Mouse (Mus musculus) hindbrain, embryonic 16.5 days (tissue): ENCODE data around the gene Mn1. TPM values are rescaled to one million over a fixed set of nuclear protein-coding genes. Genes with fewer than 3 reads are reported as not detected.
A peak's percentile ranks its signal among the peaks of the same experiment; 100 is the strongest.

Source experiments
- ATAC-seq: fragments of 200-750 bp; cut with Nextera tagmentation; 2 replicates; pipeline ENCODE4 v1.8.0; 2017; ENCODE audit warnings: moderate TSS enrichment, moderate library complexity
- H3K27ac ChIP-seq: fragments of 300-500 bp; sonication (generic); 2 replicates; pipeline ENCODE4 v1.5.1; 2014; ENCODE audit warnings: low read depth, mild to moderate bottlenecking, control low read depth, low read length, moderate library complexity
- H3K27me3 ChIP-seq: fragments of 300-500 bp; sonication (generic); replicated peaks from 2 replicates; pipeline ENCODE4 v1.6.1; 2014; ENCODE audit warnings: low read length; ENCODE audit not compliant: control insufficient read depth, insufficient read depth
- H3K36me3 ChIP-seq: fragments of 300-500 bp; sonication (generic); 2 replicates; pipeline ENCODE4 v1.6.1; 2014; ENCODE audit warnings: mild to moderate bottlenecking, low read length, moderate library complexity, mixed read lengths; ENCODE audit not compliant: control insufficient read depth, insufficient read depth
- H3K4me1 ChIP-seq: fragments of 300-500 bp; sonication (generic); 2 replicates; pipeline ENCODE4 v1.6.1; 2014; ENCODE audit warnings: low read depth, low read length; ENCODE audit not compliant: control insufficient read depth, insufficient read depth
- H3K4me2 ChIP-seq: fragments of 300-500 bp; sonication (generic); 2 replicates; pipeline ENCODE4 v1.6.1; 2014; ENCODE audit warnings: mild to moderate bottlenecking, low read length, control low read depth, moderate library complexity
- H3K4me3 ChIP-seq: fragments of 300-500 bp; sonication (generic); 2 replicates; pipeline ENCODE4 v1.5.1; 2014; ENCODE audit warnings: mild to moderate bottlenecking, low read length, control low read depth, moderate library complexity
- H3K9ac ChIP-seq: fragments of 300-500 bp; sonication (generic); 2 replicates; pipeline ENCODE4 v1.6.1; 2014; ENCODE audit warnings: low read depth, mild to moderate bottlenecking, control low read depth, low read length, moderate library complexity
- H3K9me3 ChIP-seq: fragments of 300-500 bp; sonication (generic); 2 replicates; pipeline ENCODE4 v1.6.1; 2014; ENCODE audit warnings: mild to moderate bottlenecking, low read length, moderate library complexity; ENCODE audit not compliant: control insufficient read depth
- WGBS: fragments of 180-500 bp; shearing (Covaris S2); extraction: QIAGEN DNeasy Blood & Tissue Kit; methylation state at CpG from one replicate; pipeline ENCODE4 v1.1.7; 2014; 5-methylcytosine and 5-hydroxymethylcytosine counted together
- polyA plus RNA-seq: library from polyadenylated mRNA; unstranded; fragments of >200 nt; fragmentation: Nextera tagmentation; extraction: Ambion mirVana; gene quantifications from 2 replicates; pipeline ENCODE4 v1.2.1, GENCODE M21; 2015

Mn1 gene
- polyA plus RNA-seq, 1 experiment from 2014 or later, result 22.3 TPM

- peak overlapping the region; percentile 67 for H3K4me2 ChIP-seq
- peaks cover 37% of the 10 kb centered on the region for H3K4me1 ChIP-seq
- H3K36me3 ChIP-seq, result 0 out of 2 replicates have a peak, but pooled peaks cover 2% of the 10 kb centered on the region
- no peak for ATAC-seq
- H3K9ac ChIP-seq, result peak overlapping the region; percentile 91
- peak overlapping the region; percentile 91 for H3K4me3 ChIP-seq
- WGBS, result under 1% methylated on average over 91 of the region's 105 CpGs
- H3K27me3 ChIP-seq, result no peaks in the 10 kb centered on the region
- no peaks in the 10 kb centered on the region for H3K9me3 ChIP-seq
- H3K27ac ChIP-seq, result peak overlapping the region; percentile 92
Observed at GRCm38 (mm10) chr5:111417378-111418131, 393 bp downstream of the Mn1 start.

- H3K4me2 ChIP-seq, result peak overlapping the region; percentile 67
- H3K4me3 ChIP-seq, result peak overlapping the region; percentile 91
- WGBS, result 1% methylated on average over 59 of the region's 63 CpGs
- H3K4me1 ChIP-seq, result peaks cover 37% of the 10 kb centered on the region
- peak overlapping the region; percentile 91 for H3K9ac ChIP-seq
- no peaks in the 10 kb centered on the region for H3K27me3 ChIP-seq
- no peak for ATAC-seq
- peak overlapping the region; percentile 92 for H3K27ac ChIP-seq
- 0 out of 2 replicates have a peak, but pooled peaks cover 2% of the 10 kb centered on the region for H3K36me3 ChIP-seq
- no peaks in the 10 kb centered on the region for H3K9me3 ChIP-seq
Observed at GRCm38 (mm10) chr5:111418202-111419120, 1.3 kb downstream of the Mn1 start.

- 0 out of 2 replicates have a peak, but pooled peaks cover 2% of the 10 kb centered on the region for H3K36me3 ChIP-seq
- peak overlapping the region; percentile 92 for H3K27ac ChIP-seq
- peak overlapping the region; percentile 91 for H3K9ac ChIP-seq
- H3K9me3 ChIP-seq, result no peaks in the 10 kb centered on the region
- peak overlapping the region; percentile 91 for H3K4me3 ChIP-seq
- H3K4me2 ChIP-seq, result peak overlapping the region; percentile 67
- 2% methylated on average over 42 of the region's 42 CpGs for WGBS
- H3K27me3 ChIP-seq, result no peaks in the 10 kb centered on the region
- ATAC-seq, result no peak
- H3K4me1 ChIP-seq, result peaks cover 44% of the 10 kb centered on the region
Observed at GRCm38 (mm10) chr5:111419121-111419881, 2.1 kb downstream of the Mn1 start.

- no peaks in the 10 kb centered on the region for H3K27me3 ChIP-seq
- H3K4me3 ChIP-seq, result peak overlapping the region; percentile 91
- H3K4me1 ChIP-seq, result peaks cover 39% of the 10 kb centered on the region
- 4% methylated on average over 53 of the region's 56 CpGs for WGBS
- no peaks in the 10 kb centered on the region for H3K9me3 ChIP-seq
- peak overlapping the region; percentile 92 for H3K27ac ChIP-seq
- ATAC-seq, result no peak
- H3K9ac ChIP-seq, result peak overlapping the region; percentile 91
- 0 out of 2 replicates have a peak, but pooled peaks cover 2% of the 10 kb centered on the region for H3K36me3 ChIP-seq
- H3K4me2 ChIP-seq, result peak overlapping the region; percentile 67
Observed at GRCm38 (mm10) chr5:111420011-111420691, 3.0 kb downstream of the Mn1 start.

DNA sequence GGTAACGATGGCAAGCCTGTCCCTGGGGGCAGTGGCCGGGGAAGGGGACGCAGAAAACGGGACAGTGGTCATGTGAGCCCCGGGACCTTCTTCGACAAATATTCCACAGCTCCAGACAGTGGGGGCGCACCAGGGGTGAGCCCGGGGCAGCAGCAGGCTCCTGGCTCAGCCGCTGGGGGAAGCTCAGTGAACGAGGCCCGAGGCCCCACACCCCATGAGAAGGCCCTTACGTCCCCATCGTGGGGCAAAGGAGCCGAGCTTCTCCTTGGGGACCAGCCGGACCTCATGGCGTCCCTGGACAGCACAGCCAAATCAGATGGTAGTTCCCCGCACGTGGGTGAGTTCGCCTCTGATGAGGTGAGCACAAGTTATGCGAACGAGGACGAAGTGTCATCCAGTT, 3.7 kb downstream of the Mn1 start:
- Histone ChIP-seq H3K4me3 (peak overlapping the region; percentile 91), H3K9me3 (no peaks in the 10 kb centered on the region), H3K4me1 (peaks cover 42% of the 10 kb centered on the region), H3K27me3 (no peaks in the 10 kb centered on the region), H3K27ac (peak overlapping the region; percentile 92), H3K36me3 (0 out of 2 replicates have a peak, but pooled peaks cover 2% of the 10 kb centered on the region), H3K4me2 (peak overlapping the region; percentile 67), H3K9ac (peak overlapping the region; percentile 91)
- no peak for ATAC-seq
- 9% methylated on average over 22 of the region's 22 CpGs for WGBS

GRCm38 (mm10) chr5:111421424-111421823, 4.3 kb downstream of the Mn1 start:
- peaks cover 45% of the 10 kb centered on the region for H3K4me1 ChIP-seq
- H3K9me3 ChIP-seq, result no peaks in the 10 kb centered on the region
- H3K4me3 ChIP-seq, result peak overlapping the region; percentile 91
- H3K27ac ChIP-seq, result peak overlapping the region; percentile 10
- peak overlapping the region; percentile 67 for H3K4me2 ChIP-seq
- H3K27me3 ChIP-seq, result no peaks in the 10 kb centered on the region
- 0 out of 2 replicates have a peak, but pooled peaks cover 2% of the 10 kb centered on the region for H3K36me3 ChIP-seq
- 25% methylated on average over 15 of the region's 15 CpGs for WGBS
- no peak for ATAC-seq
- peak overlapping the region; percentile 91 for H3K9ac ChIP-seq

- Histone ChIP-seq H3K27me3 (no peaks in the 10 kb centered on the region), H3K27ac (peak overlapping the region; percentile 33; the same call in 1 of the 2 replicates), H3K4me1 (peaks cover 51% of the 10 kb centered on the region), H3K36me3 (0 out of 2 replicates have a peak, but pooled peaks cover 2% of the 10 kb centered on the region), H3K9me3 (no peaks in the 10 kb centered on the region), H3K4me3 (peak overlapping the region; percentile 91), H3K9ac (peak overlapping the region; percentile 91), H3K4me2 (peak overlapping the region; percentile 67)
- no peak for ATAC-seq
- 18% methylated on average over 8 of the region's 8 CpGs for WGBS
Observed at GRCm38 (mm10) chr5:111422058-111422800, 5.1 kb downstream of the Mn1 start.
